Mouse (Mus musculus): ENCODE measurements around the gene 1700021F05Rik.

GRCm38 (mm10) chr10:43557630-43558165, 16.9 kb upstream of the 1700021F05Rik start:
- TF ChIP-seq POLR2A (IDR thresholded peaks at IDR 0.05; ENCODE audit: borderline replicate concordance, control insufficient read depth, low read depth, low read length) = no peak
- TF ChIP-seq CTCF (IDR thresholded peaks at IDR 0.05; ENCODE audit: control insufficient read depth, insufficient read depth, low read length) = no peak
